Mouse (Mus musculus) myocyte (in vitro differentiated cells): Measurements from ENCODE around the gene Khdc3.

Source experiments
- CEBPB ChIP-seq: IDR thresholded peaks from 2 replicates; pipeline ENCODE4 v1.6.1; 2011; ENCODE audit warnings: mild to moderate bottlenecking, moderate library complexity; ENCODE audit not compliant: poor library complexity, insufficient read depth, severe bottlenecking
- E2F4 ChIP-seq: IDR thresholded peaks from one replicate; pipeline ENCODE4 v1.6.1; 2011; ENCODE audit warnings: mild to moderate bottlenecking, control low read depth, moderate library complexity; ENCODE audit not compliant: insufficient read depth
- MAX ChIP-seq: IDR thresholded peaks from one replicate; pipeline ENCODE4 v1.6.1; 2011; ENCODE audit warnings: low read depth, mild to moderate bottlenecking, control low read depth
- MYOG ChIP-seq, 3 experiments: IDR thresholded peaks; one replicate each; pipeline ENCODE4 v1.6.1; 2011; ENCODE audit warnings: control low read depth in 2 of 3, low read depth in 2 of 3, mild to moderate bottlenecking in 2 of 3; ENCODE audit not compliant: insufficient read length in 2 of 3, control insufficient read depth in 1 of 3, insufficient read depth in 1 of 3
- POLR2A ChIP-seq: IDR thresholded peaks from one replicate; pipeline ENCODE4 v1.6.1; 2011; ENCODE audit warnings: low read depth, mild to moderate bottlenecking, control low read depth, moderate library complexity; ENCODE audit not compliant: insufficient read length
- POLR2AphosphoS2 ChIP-seq: IDR thresholded peaks from one replicate; pipeline ENCODE4 v1.6.1; 2011; ENCODE audit warnings: low read depth, control low read depth; ENCODE audit not compliant: insufficient read length
- SRF ChIP-seq: IDR thresholded peaks from one replicate; pipeline ENCODE4 v1.6.1; 2011; ENCODE audit warnings: low read depth; ENCODE audit not compliant: control insufficient read depth, insufficient read length
- TCF12 ChIP-seq: IDR thresholded peaks from one replicate; pipeline ENCODE4 v1.6.1; 2011; ENCODE audit warnings: mild to moderate bottlenecking, control low read depth; ENCODE audit not compliant: poor library complexity, insufficient read depth, severe bottlenecking
- USF1 ChIP-seq: IDR thresholded peaks from one replicate; pipeline ENCODE4 v1.6.1; 2011; ENCODE audit warnings: low read depth, mild to moderate bottlenecking, control low read depth, moderate library complexity

DNA sequence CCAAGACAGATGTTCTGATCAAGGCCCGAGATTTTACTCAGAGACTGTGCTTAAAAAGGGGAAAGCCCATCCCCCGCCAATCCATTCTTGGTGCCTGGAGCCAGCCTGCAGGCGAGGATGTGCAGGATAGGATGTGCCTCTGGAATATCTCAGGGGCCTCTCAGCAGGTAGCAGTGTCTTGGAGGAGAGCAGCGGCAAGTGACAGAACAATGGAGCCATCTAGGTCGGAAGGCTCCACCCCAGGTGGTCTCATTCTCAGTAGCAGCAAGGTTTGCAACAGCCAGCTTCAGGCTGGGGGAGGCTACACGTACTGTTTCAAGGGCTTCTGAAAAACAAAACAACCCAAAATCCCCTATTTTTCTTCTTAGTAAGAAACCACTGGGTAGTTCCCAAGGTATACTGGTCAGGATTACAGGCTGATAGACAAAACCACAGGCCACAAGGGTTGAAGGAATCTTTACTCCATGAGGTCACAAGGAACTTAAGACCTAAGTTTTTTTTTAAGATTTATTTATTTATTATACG lies 21.8 kb upstream of the Khdc3 start:
- TF ChIP-seq E2F4 (no peak), CEBPB (no peak), POLR2A (no peak), MYOG (IDR thresholded peaks at IDR 0.05; ENCODE audit: control insufficient read depth in 1 of 3, insufficient read depth in 1 of 3, insufficient read length in 2 of 3, low read depth in 2 of 3) (no peak), SRF (no peak), USF1 (no peak), TCF12 (no peak), MAX (no peak), POLR2AphosphoS2 (no peak)
